Mouse (Mus musculus): ENCODE data around the gene Tomt. TPM values are rescaled to one million over a fixed set of nuclear protein-coding genes. Genes with fewer than 3 reads are reported as not detected.

Tomt gene
- polyA plus RNA-seq, 1 experiment from 2014 or later, result 0.31 TPM

DNA sequence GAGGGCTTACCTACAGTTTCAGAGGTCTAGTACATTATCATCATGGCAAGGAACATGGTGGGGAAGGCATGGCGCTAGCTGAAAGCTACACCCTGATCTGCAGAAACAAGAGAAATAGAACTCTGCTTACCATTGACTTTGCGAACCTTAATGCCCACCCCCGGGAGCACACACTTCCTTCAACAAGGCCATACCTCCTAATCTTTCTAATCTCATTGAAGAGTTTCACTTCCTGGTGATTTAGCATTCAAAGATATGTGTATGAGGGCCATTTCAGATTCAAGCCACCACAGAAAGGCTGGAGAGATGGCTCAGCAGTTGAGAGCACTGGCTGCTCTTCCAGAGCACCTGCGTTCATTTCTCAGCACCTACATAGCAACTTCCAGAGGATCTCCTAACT lies 49.1 kb downstream of the Tomt start, which contains the start of gene Folr2:
Folr2 (minus strand) TSS at position 101 of the 400 bp plus-strand sequence.
- no peaks in the 10 kb centered on the region for H3K4me1 ChIP-seq (ENCODE audit: control insufficient read depth, low read depth, low read length)
- no peak within 1 kb of the TSS for H3K4me3 ChIP-seq (ENCODE audit: low read depth, low read length)
- H3K27me3 ChIP-seq (ENCODE audit: control insufficient read depth, insufficient read depth, low read depth, low read length), result no peaks in the 10 kb centered on the region
- WGBS (ENCODE audit: insufficient replicate concordance), result 66% methylated on average over 4 of the region's 4 CpGs
- H3K9me3 ChIP-seq (replicated peaks; ENCODE audit: control insufficient read depth, low read length), result no peaks in the 10 kb centered on the region
- no peak within 1 kb of the TSS for H3K27ac ChIP-seq (ENCODE audit: low read length)
- no peak within 1 kb of the TSS for H3K9ac ChIP-seq (ENCODE audit: low read depth, low read length)
- no peaks in the 10 kb centered on the region for H3K36me3 ChIP-seq (ENCODE audit: control insufficient read depth, insufficient read depth)
- H3K4me2 ChIP-seq (ENCODE audit: low read depth, low read length), result no peak within 1 kb of the TSS
- no peak for ATAC-seq (ENCODE audit: low read depth)

DNA sequence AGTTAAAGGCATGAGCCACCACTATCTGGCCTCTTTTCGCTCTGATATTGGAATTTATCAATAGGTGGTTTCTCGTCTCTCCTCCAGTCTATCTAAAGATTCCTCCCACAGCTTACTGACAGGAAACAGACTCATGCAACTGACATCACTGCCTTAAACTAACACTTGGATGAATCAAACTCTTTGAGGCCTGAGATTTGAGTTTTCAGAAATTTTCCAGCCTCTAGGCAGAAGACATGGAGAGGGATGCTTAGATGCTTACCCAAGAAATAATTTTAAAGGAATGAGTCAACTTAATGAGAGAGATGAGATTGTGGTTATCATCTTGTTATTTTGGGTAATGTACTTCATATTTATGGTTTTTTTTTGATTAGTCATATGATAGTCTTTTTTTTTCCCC lies 52.3 kb downstream of the Tomt start:
- Histone ChIP-seq H3K4me2 (ENCODE audit: low read depth, low read length) (no peak overlapping the region), H3K27me3 (ENCODE audit: control insufficient read depth, insufficient read depth, low read depth, low read length) (no peaks in the 10 kb centered on the region), H3K9ac (ENCODE audit: low read depth, low read length) (no peak overlapping the region), H3K9me3 (replicated peaks; ENCODE audit: control insufficient read depth, low read length) (no peaks in the 10 kb centered on the region), H3K36me3 (ENCODE audit: control insufficient read depth, insufficient read depth) (no peaks in the 10 kb centered on the region), H3K4me3 (ENCODE audit: low read depth, low read length) (no peak overlapping the region), H3K4me1 (ENCODE audit: control insufficient read depth, low read depth, low read length) (no peaks in the 10 kb centered on the region), H3K27ac (ENCODE audit: low read length) (no peak overlapping the region)
- 42% methylated on average over 2 of the region's 2 CpGs for WGBS (ENCODE audit: insufficient replicate concordance)
- no peak for ATAC-seq (ENCODE audit: low read depth)

DNA sequence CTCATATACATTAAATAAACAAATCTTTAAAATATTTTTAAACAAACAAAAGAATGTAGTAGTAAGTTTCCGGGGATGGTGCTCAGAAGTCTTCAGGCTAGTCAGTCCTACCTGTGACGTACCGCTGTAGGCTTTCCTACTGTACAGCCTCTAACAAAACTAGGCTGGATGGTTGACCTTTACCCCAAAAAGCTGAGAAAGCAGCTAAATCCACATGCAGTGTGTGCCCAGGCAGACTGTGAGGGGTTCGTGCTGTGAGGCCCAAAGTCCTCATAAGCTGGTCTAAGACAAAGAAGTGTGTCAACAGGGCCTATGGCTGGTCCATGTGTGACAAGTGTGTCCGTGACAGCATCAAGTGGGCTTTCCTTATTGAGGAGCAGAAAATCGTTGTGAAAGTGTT lies 53.3 kb downstream of the Tomt start:
- WGBS (ENCODE audit: insufficient replicate concordance), result 69% methylated on average over 6 of the region's 6 CpGs
- no peak; the same call in 1 of the 2 replicates for ATAC-seq (ENCODE audit: low read depth)
- H3K36me3 ChIP-seq (ENCODE audit: control insufficient read depth, insufficient read depth), result no peaks in the 10 kb centered on the region
- H3K4me3 ChIP-seq (ENCODE audit: low read depth, low read length), result no peak overlapping the region
- H3K9me3 ChIP-seq (replicated peaks; ENCODE audit: control insufficient read depth, low read length), result no peaks in the 10 kb centered on the region
- no peak overlapping the region for H3K4me2 ChIP-seq (ENCODE audit: low read depth, low read length)
- no peaks in the 10 kb centered on the region for H3K4me1 ChIP-seq (ENCODE audit: control insufficient read depth, low read depth, low read length)
- no peaks in the 10 kb centered on the region for H3K27me3 ChIP-seq (ENCODE audit: control insufficient read depth, insufficient read depth, low read depth, low read length)
- no peak overlapping the region for H3K9ac ChIP-seq (ENCODE audit: low read depth, low read length)
- H3K27ac ChIP-seq (ENCODE audit: low read length), result no peak overlapping the region

DNA sequence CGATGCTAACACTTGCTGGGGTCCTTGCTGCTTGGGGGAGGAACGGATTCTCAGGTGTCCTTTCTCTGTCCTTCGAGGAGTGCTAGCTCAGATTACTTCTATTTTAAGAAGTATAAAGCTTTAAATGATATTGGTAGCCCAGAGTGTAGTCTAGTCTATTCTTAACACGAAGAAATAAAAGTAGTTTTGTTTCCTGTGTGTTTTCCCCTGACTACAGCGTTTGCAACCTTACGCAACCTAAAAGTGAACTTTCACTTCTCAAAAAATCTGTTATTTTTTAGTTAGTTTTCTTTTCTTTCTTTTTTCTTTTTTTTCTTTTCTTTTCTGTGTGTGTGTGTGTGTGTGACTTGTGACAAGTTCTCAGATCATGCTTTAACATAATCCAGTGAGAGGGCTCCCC lies 54.5 kb downstream of the Tomt start:
- WGBS (ENCODE audit: insufficient replicate concordance), result 50% methylated on average over 6 of the region's 6 CpGs

More for the DNA sequence above, 54.5 kb downstream of the Tomt start:
- Histone ChIP-seq H3K4me2 (ENCODE audit: low read depth, low read length) (no peak overlapping the region), H3K4me3 (ENCODE audit: low read depth, low read length) (no peak overlapping the region), H3K9ac (ENCODE audit: low read depth, low read length) (no peak overlapping the region), H3K27ac (ENCODE audit: low read length) (no peak overlapping the region), H3K27me3 (ENCODE audit: control insufficient read depth, insufficient read depth, low read depth, low read length) (no peaks in the 10 kb centered on the region), H3K9me3 (replicated peaks; ENCODE audit: control insufficient read depth, low read length) (no peaks in the 10 kb centered on the region), H3K4me1 (ENCODE audit: control insufficient read depth, low read depth, low read length) (no peaks in the 10 kb centered on the region), H3K36me3 (ENCODE audit: control insufficient read depth, insufficient read depth) (no peaks in the 10 kb centered on the region)
- ATAC-seq (ENCODE audit: low read depth), result no peak

Small RNA genes within 50 kb of the gene (microRNA-seq; reads per million reads assigned to microRNA genes)
- gene Gm22655, result not detected

Other genes starting within 250 kb of the Tomt start
- gene Clpb, start 242.7 kb downstream of the Tomt start, polyA plus RNA-seq (2015; fragmentation: Nextera tagmentation; extraction: Ambion mirVana), result 21.3 TPM in 2 replicates
- gene Phox2a, start 88.0 kb downstream of the Tomt start, polyA plus RNA-seq (2015; fragmentation: Nextera tagmentation; extraction: Ambion mirVana), result 0.05 TPM in 1 of 2 replicates, not detected in the other
- 6.0 TPM in 2 replicates for gene Inppl1, start 68.1 kb downstream of the Tomt start, polyA plus RNA-seq (2015; fragmentation: Nextera tagmentation; extraction: Ambion mirVana)
- 6.1 and 6.4 TPM in 2 replicates for gene Folr2, start 49.2 kb downstream of the Tomt start, polyA plus RNA-seq (2015; fragmentation: Nextera tagmentation; extraction: Ambion mirVana)
- 36.3 and 41.6 TPM in 2 replicates for gene Anapc15, start 42.6 kb downstream of the Tomt start, polyA plus RNA-seq (2015; fragmentation: Nextera tagmentation; extraction: Ambion mirVana)
- gene Folr1, start 35.6 kb downstream of the Tomt start, polyA plus RNA-seq (2015; fragmentation: Nextera tagmentation; extraction: Ambion mirVana), result 0.64 and 1.1 TPM in 2 replicates
- 63.7 TPM in 2 replicates for gene Lamtor1, start 455 bp downstream of the Tomt start, polyA plus RNA-seq (2015; fragmentation: Nextera tagmentation; extraction: Ambion mirVana)
- gene Lrrc51, start 27.5 kb upstream of the Tomt start, polyA plus RNA-seq (2015; fragmentation: Nextera tagmentation; extraction: Ambion mirVana), result 1.3 and 2.1 TPM in 2 replicates
- 32.1 and 32.5 TPM in 2 replicates for gene Numa1, start 27.8 kb upstream of the Tomt start, polyA plus RNA-seq (2015; fragmentation: Nextera tagmentation; extraction: Ambion mirVana)
- 32.7 and 32.8 TPM in 2 replicates for gene Il18bp, start 112.3 kb upstream of the Tomt start, polyA plus RNA-seq (2015; fragmentation: Nextera tagmentation; extraction: Ambion mirVana)
- gene Rnf121, start 159.1 kb upstream of the Tomt start, polyA plus RNA-seq (2015; fragmentation: Nextera tagmentation; extraction: Ambion mirVana), result 11.6 and 11.9 TPM in 2 replicates
- gene Xndc1, start 159.2 kb upstream of the Tomt start, polyA plus RNA-seq (2015; fragmentation: Nextera tagmentation; extraction: Ambion mirVana), result 12.6 and 12.7 TPM in 2 replicates
- gene Xntrpc, start 159.4 kb upstream of the Tomt start, polyA plus RNA-seq (2015; fragmentation: Nextera tagmentation; extraction: Ambion mirVana), result 0.33 and 0.37 TPM in 2 replicates
- gene Trpc2, start 176.8 kb upstream of the Tomt start, polyA plus RNA-seq (2015; fragmentation: Nextera tagmentation; extraction: Ambion mirVana), result 0.07 TPM in 1 of 2 replicates, not detected in the other
- gene Art1, start 195.4 kb upstream of the Tomt start, polyA plus RNA-seq (2015; fragmentation: Nextera tagmentation; extraction: Ambion mirVana), result 0.79 and 0.93 TPM in 2 replicates
- 0.22 and 0.23 TPM in 2 replicates for gene Art5, start 203.1 kb upstream of the Tomt start, polyA plus RNA-seq (2015; fragmentation: Nextera tagmentation; extraction: Ambion mirVana)
- gene Chrna10, start 210.5 kb upstream of the Tomt start, polyA plus RNA-seq (2015; fragmentation: Nextera tagmentation; extraction: Ambion mirVana), result not detected in 2 replicates

Data from liver, embryonic 16.5 days (tissue).